Mouse (Mus musculus) E14TG2a.4 (cell line): ENCODE results near the gene Ecm2.

ENCODE experiments used
- CTCF ChIP-seq: conservative IDR thresholded peaks from 2 replicates; pipeline ENCODE4 v1.5.1; 2014; ENCODE audit warnings: low read length
- POU5F1 ChIP-seq: IDR thresholded peaks from 2 replicates; pipeline ENCODE4 v1.6.1; 2014; ENCODE audit warnings: low read length, borderline replicate concordance

- no peak for TF ChIP-seq CTCF
- TF ChIP-seq POU5F1 = no peak
Measured at GRCm38 (mm10) chr13:49467585-49467984, 37.0 kb upstream of the Ecm2 start.
